Comparison of ENCODE assay signal across 16 mouse cellular contexts in genomic region chrX:168350431-168350830, GRCm38 (mm10).
"Had no signal": no experiment of that assay in that cellular context is flagged by ENCODE, and none has a peak within 500 bp of the region (broad histone marks: within the 10 kb centered on the region; RNA-seq: fewer than 3 reads in every experiment).

No protein-coding gene starts in this region.

- H3K4me2 ChIP-seq: limb, embryonic 15.5 days; liver, embryonic 12.5 days; lung, embryonic 14.5 days; midbrain, embryonic 15.5 days; neural tube, embryonic 12.5 days had no signal

- H3K27me3 ChIP-seq: liver, embryonic 12.5 days; midbrain, embryonic 15.5 days; neural tube, embryonic 12.5 days had no signal

- H3K9me3 ChIP-seq: limb, embryonic 15.5 days; liver, embryonic 12.5 days; midbrain, embryonic 10.5 days; midbrain, embryonic 15.5 days; neural tube, embryonic 12.5 days had no signal

- H3K4me1 ChIP-seq: limb, embryonic 15.5 days; liver, embryonic 12.5 days; midbrain, embryonic 10.5 days; midbrain, embryonic 15.5 days; neural tube, embryonic 12.5 days had no signal

- ATAC-seq: intestine, embryonic 16.5 days; liver, embryonic 12.5 days; midbrain, embryonic 15.5 days had no signal

- H3K27ac ChIP-seq: kidney, postnatal 0 days; limb, embryonic 15.5 days; liver, embryonic 12.5 days; midbrain, embryonic 10.5 days; midbrain, embryonic 15.5 days; neural tube, embryonic 12.5 days had no signal

- H3K36me3 ChIP-seq: limb, embryonic 15.5 days; liver, embryonic 12.5 days; midbrain, embryonic 10.5 days; midbrain, embryonic 15.5 days; neural tube, embryonic 12.5 days had no signal

- H3K4me3 ChIP-seq: limb, embryonic 15.5 days; liver, embryonic 12.5 days; midbrain, embryonic 10.5 days; midbrain, embryonic 15.5 days; neural tube, embryonic 12.5 days had no signal

- H3K9ac ChIP-seq: limb, embryonic 15.5 days; liver, embryonic 12.5 days; lung, embryonic 14.5 days; midbrain, embryonic 15.5 days; neural tube, embryonic 12.5 days had no signal

- DNase-seq: kidney, adult 2 months; layer of hippocampus, adult 9-11 months; layer of hippocampus, postnatal 36 days; lung, embryonic 14.5 days; lung, postnatal 10 days; lung, postnatal 4 days; right cerebral cortex, postnatal 14 days; thymus, adult 2 months; thymus, postnatal 25 days had no signal
